Mouse (Mus musculus) G1E-ER4 (cell line): Measurements from ENCODE around the gene Gmppa. TPM values are rescaled to one million over a fixed set of nuclear protein-coding genes. Genes with fewer than 3 reads are reported as not detected.

ENCODE experiments used
- GATA1 ChIP-seq: IDR thresholded peaks from one replicate; pipeline ENCODE4 v1.8.0; 2012; ENCODE audit warnings: low read length, inconsistent platforms
- polyA plus RNA-seq: library from polyadenylated mRNA; stranded (reverse); fragments of >175 nt; gene quantifications from 2 replicates; pipeline ENCODE4 v1.2.3, GENCODE M21; 2012

Gmppa gene
- polyA plus RNA-seq, 1 experiment: 292 TPM

DNA sequence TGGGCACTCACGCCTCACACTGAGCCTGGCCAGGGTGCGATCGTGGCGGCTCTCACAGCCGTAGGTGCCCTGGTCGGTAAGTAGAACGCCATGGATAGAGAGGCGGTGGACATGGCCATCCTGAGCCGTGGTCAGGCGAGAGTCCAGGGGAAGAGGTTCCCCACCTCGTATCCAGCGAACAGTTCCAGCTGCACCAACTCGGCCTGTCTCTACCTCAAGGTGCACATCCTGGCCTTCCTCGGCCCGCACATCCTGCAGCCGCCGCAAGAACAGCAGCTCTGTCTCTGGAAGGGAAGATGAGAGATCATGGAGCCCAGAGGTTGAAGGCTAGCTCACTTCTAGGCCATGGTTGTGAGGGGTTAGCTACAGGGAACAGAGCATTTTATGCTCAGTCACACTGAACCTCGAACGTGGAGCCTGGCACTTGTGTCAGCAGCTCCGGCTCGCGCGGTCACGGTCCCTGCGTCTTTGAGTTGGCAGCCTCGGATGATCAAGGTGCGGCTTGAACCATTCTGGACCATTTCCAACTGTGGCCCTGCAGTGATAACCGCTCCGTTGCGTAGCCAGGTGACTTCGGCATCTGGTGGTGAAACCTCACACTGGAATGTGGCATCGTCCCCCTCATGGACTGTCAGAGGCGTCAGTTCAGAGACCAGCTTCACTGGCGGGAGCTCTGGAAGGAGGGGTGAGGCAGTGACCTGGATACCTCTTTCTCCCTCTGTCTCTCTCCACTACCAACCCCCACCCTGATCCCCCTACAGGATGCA lies 55.2 kb downstream of the Gmppa start:
- TF ChIP-seq GATA1: no peak

DNA sequence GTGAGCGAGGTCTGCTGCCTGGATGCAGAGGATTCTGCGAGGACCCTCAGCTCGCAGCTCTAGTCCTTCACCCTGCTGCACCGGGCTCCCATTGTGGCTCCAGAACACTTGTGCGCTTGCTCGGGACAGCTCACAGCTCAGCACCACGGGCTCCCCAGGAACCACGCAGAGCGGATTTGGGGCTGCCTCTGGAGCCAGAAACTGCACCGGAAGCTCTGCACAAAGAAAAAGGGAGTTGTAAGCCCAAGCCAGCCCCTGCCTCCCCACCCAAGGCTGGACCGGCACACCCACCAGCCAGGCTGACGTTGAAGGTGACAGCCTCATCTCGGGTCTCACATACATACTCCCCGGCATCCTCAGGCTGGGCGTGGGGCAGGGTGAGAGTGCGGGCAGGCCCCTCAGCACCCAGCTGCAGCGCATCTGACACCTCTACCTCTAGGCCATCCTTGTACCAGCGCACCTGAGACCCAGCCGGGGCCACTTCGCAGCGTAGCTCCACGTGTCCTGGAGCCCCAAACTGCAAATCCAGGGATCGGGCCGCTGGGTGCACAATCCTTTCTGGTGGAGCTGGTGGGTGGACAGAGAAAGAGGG lies 56.9 kb downstream of the Gmppa start:
- TF ChIP-seq GATA1: no peak

Other genes starting within 250 kb of the Gmppa start
- gene Ankzf1, start 243.8 kb upstream of the Gmppa start, polyA plus RNA-seq: 14.3 and 16.1 TPM in 2 replicates
- gene Atg9a, start 243.7 kb upstream of the Gmppa start, polyA plus RNA-seq: 44.2 and 52.5 TPM in 2 replicates
- 0.45 and 0.86 TPM in 2 replicates for gene Glb1l, start 225.1 kb upstream of the Gmppa start, polyA plus RNA-seq
- 143 and 217 TPM in 2 replicates for gene Stk16, start 225.1 kb upstream of the Gmppa start, polyA plus RNA-seq
- 26.0 and 85.0 TPM in 2 replicates for gene Tuba4a, start 216.1 kb upstream of the Gmppa start, polyA plus RNA-seq
- gene A630095N17Rik, start 203.8 kb upstream of the Gmppa start, polyA plus RNA-seq: not detected in 2 replicates
- 11.3 and 14.7 TPM in 2 replicates for gene Dnajb2, start 199.5 kb upstream of the Gmppa start, polyA plus RNA-seq
- 1.1 and 1.4 TPM in 2 replicates for gene Ptprn, start 171.4 kb upstream of the Gmppa start, polyA plus RNA-seq
- gene Resp18, start 157.5 kb upstream of the Gmppa start, polyA plus RNA-seq: not detected in 2 replicates
- 46.2 and 77.7 TPM in 2 replicates for gene Dnpep, start 117.9 kb upstream of the Gmppa start, polyA plus RNA-seq
- 1.4 and 1.6 TPM in 2 replicates for gene Des, start 75.6 kb upstream of the Gmppa start, polyA plus RNA-seq
- gene Speg, start 60.6 kb upstream of the Gmppa start, polyA plus RNA-seq: 0.09 and 0.33 TPM in 2 replicates
- gene Asic4, start 14.5 kb downstream of the Gmppa start, polyA plus RNA-seq: 0.40 and 0.56 TPM in 2 replicates
- gene Chpf, start 43.4 kb downstream of the Gmppa start, polyA plus RNA-seq: 99.0 and 103 TPM in 2 replicates
- 2.4 and 4.1 TPM in 2 replicates for gene Tmem198, start 43.6 kb downstream of the Gmppa start, polyA plus RNA-seq
- not detected in 2 replicates for gene Obsl1, start 70.5 kb downstream of the Gmppa start, polyA plus RNA-seq
- not detected in 2 replicates for gene Inha, start 71.1 kb downstream of the Gmppa start, polyA plus RNA-seq
- 134 and 160 TPM in 2 replicates for gene Stk11ip, start 85.6 kb downstream of the Gmppa start, polyA plus RNA-seq
- gene Slc4a3, start 110.3 kb downstream of the Gmppa start, polyA plus RNA-seq: not detected in 2 replicates